Mouse (Mus musculus) CH12.LX (cell line): ENCODE data around the gene Fchsd2. TPM values are rescaled to one million over a fixed set of nuclear protein-coding genes. Genes with fewer than 3 reads are reported as not detected.
"Not testable (repeated sequence)": the region's sequence is repeated elsewhere in the genome, so short reads cannot be mapped to it uniquely, and the experiment has no call there.

Experiments used
- DNase-seq: peaks from one replicate; pipeline ENCODE4 v3.0.0-alpha.2; 2013; ENCODE audit errors: extremely low read depth
- H3K27ac ChIP-seq: 2 replicates; pipeline ENCODE4 v1.5.1; 2012; ENCODE audit warnings: low read depth, mild to moderate bottlenecking, control low read depth, moderate library complexity; ENCODE audit not compliant: insufficient read depth
- H3K27me3 ChIP-seq: replicated peaks from 2 replicates; pipeline ENCODE3; 2012; ENCODE audit warnings: inconsistent platforms
- H3K36me3 ChIP-seq, 2 experiments: replicated peaks in 1 of 2; 2 replicates each; pipeline versions ENCODE3 to v1.6.1; 2012; ENCODE audit warnings: inconsistent platforms in 1 of 2, low read length in 1 of 2, mild to moderate bottlenecking in 1 of 2, mixed read lengths in 1 of 2, moderate library complexity in 1 of 2; ENCODE audit not compliant: control insufficient read depth in 1 of 2, insufficient read depth in 1 of 2
- H3K4me1 ChIP-seq, 2 experiments: 2 replicates each; pipeline ENCODE4 v1.6.1; 2012; ENCODE audit warnings: inconsistent platforms in 1 of 2, moderate library complexity in 1 of 2; ENCODE audit not compliant: insufficient read depth in 2 of 2, control insufficient read depth in 1 of 2
- H3K4me2 ChIP-seq: 2 replicates; pipeline ENCODE4 v1.6.1; 2012; ENCODE audit warnings: low read depth, mild to moderate bottlenecking, control low read depth; ENCODE audit not compliant: poor library complexity, insufficient read depth, severe bottlenecking
- H3K4me3 ChIP-seq, 3 experiments: fragments of 150-350 bp in 1 of 3; sonication (generic) in 1 of 3; replicated peaks in 1 of 3; 2 replicates each; pipeline versions ENCODE3 to v1.5.1; 2011 to 2012; ENCODE audit warnings: low read depth in 2 of 3, low read length in 2 of 3, mild to moderate bottlenecking in 2 of 3, moderate library complexity in 2 of 3, control low read depth in 1 of 3, improper control_type of control experiment in 1 of 3, inconsistent platforms in 1 of 3, mixed read lengths in 1 of 3; ENCODE audit not compliant: poor library complexity in 1 of 3
- H3K79me2 ChIP-seq: replicated peaks from 2 replicates; pipeline ENCODE4 v1.6.1; 2012; ENCODE audit warnings: mild to moderate bottlenecking, moderate library complexity; ENCODE audit not compliant: control insufficient read depth, poor library complexity, insufficient read depth, severe bottlenecking; ENCODE audit errors: extremely low read depth
- H3K9ac ChIP-seq: 2 replicates; pipeline ENCODE4 v1.6.1; 2012; ENCODE audit warnings: low read depth, mild to moderate bottlenecking, control low read depth, moderate library complexity; ENCODE audit not compliant: insufficient read depth
- H3K9me3 ChIP-seq: replicated peaks from 2 replicates; pipeline ENCODE3; 2012; ENCODE audit warnings: low read length, inconsistent platforms, mixed read lengths
- CHD1 ChIP-seq: IDR thresholded peaks from 2 replicates; pipeline ENCODE4 v1.6.1; 2012; ENCODE audit warnings: low read depth, low read length, improper control_type of control experiment, inconsistent platforms
- ELF1 ChIP-seq: IDR thresholded peaks from 2 replicates; pipeline ENCODE4 v1.6.1; 2014; ENCODE audit warnings: low read depth, mild to moderate bottlenecking, inconsistent platforms, low read length, improper control_type of control experiment
- JUN ChIP-seq: IDR thresholded peaks from 2 replicates; pipeline ENCODE4 v1.6.1; 2011; ENCODE audit warnings: low read depth, mild to moderate bottlenecking, low read length, improper control_type of control experiment, moderate library complexity; ENCODE audit not compliant: insufficient read depth
- MEF2A ChIP-seq: IDR thresholded peaks from 2 replicates; pipeline ENCODE4 v1.6.1; 2014; ENCODE audit warnings: low read depth, mild to moderate bottlenecking, inconsistent platforms, low read length, improper control_type of control experiment, borderline replicate concordance
- NELFE ChIP-seq: IDR thresholded peaks from 2 replicates; pipeline ENCODE4 v1.6.1; 2011; ENCODE audit warnings: low read depth, low read length, improper control_type of control experiment
- PAX5 ChIP-seq: IDR thresholded peaks from 2 replicates; pipeline ENCODE4 v1.6.1; 2012; ENCODE audit warnings: low read length, inconsistent platforms, mixed read lengths
- POLR2A ChIP-seq: IDR thresholded peaks from 2 replicates; pipeline ENCODE4 v1.6.1; 2011; ENCODE audit warnings: low read depth, mild to moderate bottlenecking, improper control_type of control experiment, low read length
- SIN3A ChIP-seq: IDR thresholded peaks from 2 replicates; pipeline ENCODE4 v1.6.1; 2012; ENCODE audit warnings: low read length, improper control_type of control experiment, inconsistent platforms
- TBP ChIP-seq: conservative IDR thresholded peaks from 2 replicates; pipeline ENCODE4 v1.6.1; 2011; ENCODE audit warnings: low read depth, low read length, improper control_type of control experiment
- ZNF384 ChIP-seq: IDR thresholded peaks from 2 replicates; pipeline ENCODE4 v1.6.1; 2012; ENCODE audit warnings: low read depth, low read length, improper control_type of control experiment, inconsistent platforms
- dilution Hi-C: fragments of 300-500 bp; cut with MboI; formaldehyde crosslinking; loops from 2 replicates; pipeline ENCODE4 v1.14.3; 2020; ENCODE audit warnings: low sequenced_read_pairs; ENCODE audit not compliant: extremely low pct_unique_long_range_greater_than_20kb, extremely low pct_ligation_motif_present
- in situ Hi-C: fragments of 300-500 bp; cut with MboI; formaldehyde crosslinking; loops from 3 replicates; pipeline ENCODE4 v1.14.3; 2019; ENCODE audit warnings: low sequenced_read_pairs, low pct_ligation_motif_present, low pct_unique_long_range_greater_than_20kb, mixed read lengths
- polyA plus RNA-seq: library from polyadenylated mRNA; unstranded; fragments of >175 nt; gene quantifications from 2 replicates; pipeline ENCODE4 v1.2.1, GENCODE M21; 2012; ENCODE audit warnings: low read depth; ENCODE audit not compliant: insufficient read length
- total RNA-seq, 2 experiments: library from RNA; depleted of rRNA; stranded (reverse); fragments of 300-350 nt in 1 of 2; fragments of >200 nt in 1 of 2; gene quantifications; 2 replicates each; pipeline ENCODE4 v1.2.3; 2012 to 2014

Fchsd2 gene
- total and polyA plus RNA-seq, 3 experiments, result 23.8 to 38.2 (median 25.5) TPM

DNA sequence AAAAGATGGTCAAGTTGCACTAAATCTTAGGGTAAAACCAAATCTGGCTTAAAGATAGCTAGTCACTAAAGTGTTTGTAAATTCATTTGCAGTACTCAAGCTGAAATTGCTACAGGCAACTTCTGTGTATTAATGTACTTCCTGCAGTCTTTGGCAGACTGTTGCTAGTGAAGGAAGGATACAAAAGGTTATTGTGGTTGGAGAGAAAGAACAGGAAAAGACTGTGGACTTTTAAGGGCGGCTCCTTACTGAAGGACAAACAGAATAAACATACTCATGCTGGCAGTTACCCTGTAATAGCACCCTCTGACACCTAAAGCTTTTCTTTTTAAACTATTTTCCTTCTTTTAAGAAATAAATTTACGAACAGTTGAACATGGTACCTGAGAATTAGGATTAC, 50.2 kb downstream of the Fchsd2 start:
- H3K36me3 ChIP-seq, result peaks cover 21 to 47% of the 10 kb centered on the region in 2 experiments
- H3K27ac ChIP-seq, result no peak overlapping the region
- no peak overlapping the region for H3K4me2 ChIP-seq
- in situ Hi-C loops, result no loop called here
- no peaks in the 10 kb centered on the region for H3K9me3 ChIP-seq
- no peak overlapping the region for H3K4me3 ChIP-seq
- H3K9ac ChIP-seq, result no peak overlapping the region
- H3K4me1 ChIP-seq, result peaks cover 3 to 35% of the 10 kb centered on the region in 2 experiments; a peak in 1 of 4 replicates
- no peaks in the 10 kb centered on the region for H3K27me3 ChIP-seq
- no peak for DNase-seq
- dilution Hi-C loops, result no loop called here
- peaks cover 23% of the 10 kb centered on the region for H3K79me2 ChIP-seq
- TF ChIP-seq SIN3A (no peak), JUN (no peak), ELF1 (no peak), NELFE (no peak), POLR2A (no peak)

DNA sequence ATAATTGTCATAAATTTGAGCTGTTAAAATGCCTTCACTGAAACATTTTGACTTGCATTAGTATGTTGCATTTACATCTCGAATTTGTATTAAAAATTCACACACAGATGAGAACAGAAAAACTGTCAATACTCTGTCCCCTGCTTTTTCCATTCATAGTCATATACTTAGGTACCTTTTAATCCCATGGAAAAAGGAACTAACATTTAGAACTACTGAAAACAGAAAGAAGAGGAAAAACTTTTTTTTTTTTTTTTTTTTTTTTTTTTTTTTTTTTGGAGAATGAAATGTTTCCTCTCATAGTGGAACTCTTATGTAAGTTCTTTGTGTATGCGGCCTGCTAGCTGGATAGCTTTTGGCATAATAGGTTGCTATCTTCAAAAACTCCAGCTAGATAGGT, 51.6 kb downstream of the Fchsd2 start:
- H3K27me3 ChIP-seq, result no peaks in the 10 kb centered on the region
- no peak for DNase-seq
- peaks cover 0 to 30% of the 10 kb centered on the region in 2 experiments; a peak in 1 of 4 replicates for H3K4me1 ChIP-seq
- no peak overlapping the region for H3K27ac ChIP-seq
- H3K36me3 ChIP-seq, result peaks cover 21 to 40% of the 10 kb centered on the region in 2 experiments
- no peaks in the 10 kb centered on the region for H3K9me3 ChIP-seq
- dilution Hi-C loops, result no loop called here
- in situ Hi-C loops, result no loop called here
- TF ChIP-seq ZNF384 (peak; percentile 88), MEF2A (no peak), PAX5 (no peak), JUN (no peak), POLR2A (no peak), TBP (no peak), CHD1 (no peak)
- peaks cover 17% of the 10 kb centered on the region for H3K79me2 ChIP-seq
- no peak overlapping the region for H3K9ac ChIP-seq
- no peak overlapping the region for H3K4me3 ChIP-seq
- H3K4me2 ChIP-seq, result no peak overlapping the region

DNA sequence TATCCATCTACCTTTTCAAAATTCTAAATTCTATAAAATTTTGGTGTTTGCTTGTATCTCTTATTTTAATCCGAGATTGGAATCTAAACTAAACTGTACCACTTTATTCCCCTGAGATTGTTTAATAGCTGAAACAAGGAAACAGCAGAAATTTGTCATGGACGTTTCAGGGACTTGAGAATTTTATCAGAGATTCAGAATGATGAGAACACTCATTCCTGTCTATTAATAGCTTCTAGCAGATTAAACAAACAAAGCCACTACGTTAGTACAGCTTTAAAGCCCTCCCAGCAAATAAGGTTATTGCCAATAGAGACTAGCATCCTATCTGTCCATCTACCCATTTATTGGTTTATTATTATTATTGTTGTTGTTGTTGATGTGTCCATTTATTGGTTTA, 56.4 kb downstream of the Fchsd2 start:
- dilution Hi-C loops, result no loop called here
- H3K27ac ChIP-seq, result no peak overlapping the region
- peaks cover 0 to 10% of the 10 kb centered on the region in 2 experiments; a peak in 1 of 4 replicates for H3K4me1 ChIP-seq
- peaks cover 18% of the 10 kb centered on the region for H3K79me2 ChIP-seq
- H3K36me3 ChIP-seq, result peaks cover 16 to 46% of the 10 kb centered on the region in 2 experiments
- no peaks in the 10 kb centered on the region for H3K27me3 ChIP-seq
- no peak overlapping the region for H3K4me3 ChIP-seq
- no peak overlapping the region for H3K4me2 ChIP-seq
- no peak for DNase-seq
- H3K9me3 ChIP-seq, result no peaks in the 10 kb centered on the region
- H3K9ac ChIP-seq, result no peak overlapping the region
- no peak for TF ChIP-seq JUN
- in situ Hi-C loops, result no loop called here

DNA sequence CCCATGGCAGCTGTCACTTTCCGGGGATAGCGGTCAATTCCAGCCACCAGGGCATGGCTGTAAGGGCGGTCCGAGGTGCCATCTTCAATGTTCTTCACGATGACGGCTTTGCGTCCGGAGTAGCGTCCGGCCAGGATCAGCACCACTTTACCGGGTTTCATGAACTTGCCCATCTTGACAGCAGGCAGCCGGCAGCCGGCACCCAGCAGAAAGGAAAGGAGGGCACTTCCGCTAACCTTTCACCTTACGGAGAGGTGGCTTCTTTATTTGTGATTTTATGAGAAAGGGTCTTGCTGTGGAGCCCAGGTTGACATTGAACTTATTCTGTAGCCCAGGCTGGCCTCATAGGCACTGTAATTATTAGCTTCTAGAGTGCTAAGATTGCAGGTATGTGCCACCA, 62.2 kb downstream of the Fchsd2 start:
- peaks cover 11% of the 10 kb centered on the region for H3K79me2 ChIP-seq
- dilution Hi-C loops, H3K27ac ChIP-seq, H3K9me3 ChIP-seq, H3K27me3 ChIP-seq, DNase-seq, in situ Hi-C loops, H3K4me2 ChIP-seq, H3K9ac ChIP-seq, H3K4me3 ChIP-seq: not testable (repeated sequence)
- H3K36me3 ChIP-seq, result peaks cover 8 to 24% of the 10 kb centered on the region in 2 experiments
- peaks cover 2 to 34% of the 10 kb centered on the region in 2 experiments; a peak in 3 of 4 replicates for H3K4me1 ChIP-seq
